Mouse (Mus musculus): ENCODE measurements around the gene Ldb3.

The Ldb3 gene

GRCm38 (mm10) chr14:34511901-34512300 lies 76.6 kb downstream of the Ldb3 start:
- DNase-seq (ENCODE audit: low spot score in 2 of 2): no peak

- no peak for DNase-seq (ENCODE audit: low spot score in 2 of 2)
Observed at GRCm38 (mm10) chr14:34508842-34509439, 79.5 kb downstream of the Ldb3 start.

DNA sequence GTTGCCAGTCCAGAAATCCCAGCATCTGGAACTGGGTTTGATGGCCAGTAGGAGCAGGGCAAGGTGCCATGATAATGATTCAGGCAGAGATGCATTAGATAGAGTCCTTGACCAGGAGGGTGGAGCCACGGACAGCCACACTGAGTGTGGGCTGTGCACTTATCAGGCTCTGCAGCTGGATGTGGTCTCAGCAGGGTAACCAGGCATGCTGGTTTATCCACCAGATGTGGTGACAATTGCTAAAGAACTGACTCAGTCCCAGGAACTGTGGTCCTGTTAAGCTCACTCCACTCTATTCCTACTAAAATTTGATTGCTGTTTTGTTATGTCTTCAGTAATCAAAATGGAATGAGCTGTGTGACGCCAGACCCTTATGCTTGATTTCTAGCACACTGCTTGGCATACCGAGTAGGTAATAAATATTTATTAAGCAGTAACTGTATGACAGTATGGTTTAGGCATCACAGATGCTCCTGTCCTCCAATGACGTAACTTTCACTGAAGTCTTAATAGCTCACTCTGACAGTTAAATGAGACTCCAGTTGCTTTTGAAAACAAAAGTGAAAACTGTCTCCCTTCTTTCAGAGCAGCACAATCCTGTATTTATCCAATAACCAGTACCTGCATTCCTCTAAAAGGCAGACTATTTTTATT lies 80.2 kb downstream of the Ldb3 start:
- no peak for DNase-seq (ENCODE audit: low spot score in 2 of 2)

- DNase-seq (ENCODE audit: low spot score in 2 of 2): no peak
Observed at GRCm38 (mm10) chr14:34505309-34505708, 83.2 kb downstream of the Ldb3 start.

DNA sequence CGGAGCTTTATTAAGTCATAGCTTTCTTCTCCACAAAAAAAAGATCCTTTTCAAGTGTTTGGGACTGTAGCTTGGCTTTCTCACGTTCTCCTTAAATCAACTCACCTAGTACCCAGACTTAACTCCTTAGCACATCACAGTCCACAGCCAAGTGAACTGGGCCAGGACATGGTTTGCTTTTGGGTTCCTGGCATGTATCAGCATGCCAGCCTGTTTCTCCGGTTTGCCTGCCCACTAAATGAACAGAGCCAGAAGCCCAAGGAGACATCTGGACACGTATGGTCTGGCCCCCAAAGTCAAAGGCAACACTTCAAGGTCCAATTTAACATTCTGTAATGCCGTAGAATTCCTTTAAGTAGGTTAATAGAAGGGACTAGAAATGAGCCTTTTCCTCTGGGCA lies 84.1 kb downstream of the Ldb3 start:
- DNase-seq (ENCODE audit: low spot score in 2 of 2): no peak

DNA sequence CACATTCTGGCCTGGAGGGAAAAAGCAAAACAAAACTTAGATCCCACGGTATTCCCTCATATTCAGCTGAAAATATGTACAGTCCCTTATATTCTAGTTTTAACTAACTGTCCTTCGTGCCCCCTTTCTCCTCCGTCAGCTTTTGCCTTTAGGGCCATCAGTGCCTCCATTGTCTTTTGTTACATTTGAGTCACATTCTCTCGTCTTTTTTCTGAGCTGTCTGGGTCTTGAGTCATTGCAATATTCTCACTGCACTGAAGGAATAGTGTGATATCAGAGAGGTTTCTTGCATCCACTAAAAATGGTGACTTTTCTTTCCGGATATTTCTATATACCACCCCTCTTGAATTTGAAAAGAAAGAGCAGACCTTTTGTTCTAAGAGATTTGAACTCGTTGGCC lies 84.7 kb downstream of the Ldb3 start:
- no peak for DNase-seq (ENCODE audit: low spot score in 2 of 2)

GRCm38 (mm10) chr14:34503325-34503647 lies 85.2 kb downstream of the Ldb3 start, which contains the start of gene Bmpr1a:
Gene Bmpr1a, minus strand, starts transcription at chr14:34503341.
- DNase-seq (ENCODE audit: low spot score in 2 of 2): no peak

- DNase-seq (ENCODE audit: low spot score in 2 of 2): peak; percentile 87
Observed at GRCm38 (mm10) chr14:34502475-34503324, 85.8 kb downstream of the Ldb3 start.

DNA sequence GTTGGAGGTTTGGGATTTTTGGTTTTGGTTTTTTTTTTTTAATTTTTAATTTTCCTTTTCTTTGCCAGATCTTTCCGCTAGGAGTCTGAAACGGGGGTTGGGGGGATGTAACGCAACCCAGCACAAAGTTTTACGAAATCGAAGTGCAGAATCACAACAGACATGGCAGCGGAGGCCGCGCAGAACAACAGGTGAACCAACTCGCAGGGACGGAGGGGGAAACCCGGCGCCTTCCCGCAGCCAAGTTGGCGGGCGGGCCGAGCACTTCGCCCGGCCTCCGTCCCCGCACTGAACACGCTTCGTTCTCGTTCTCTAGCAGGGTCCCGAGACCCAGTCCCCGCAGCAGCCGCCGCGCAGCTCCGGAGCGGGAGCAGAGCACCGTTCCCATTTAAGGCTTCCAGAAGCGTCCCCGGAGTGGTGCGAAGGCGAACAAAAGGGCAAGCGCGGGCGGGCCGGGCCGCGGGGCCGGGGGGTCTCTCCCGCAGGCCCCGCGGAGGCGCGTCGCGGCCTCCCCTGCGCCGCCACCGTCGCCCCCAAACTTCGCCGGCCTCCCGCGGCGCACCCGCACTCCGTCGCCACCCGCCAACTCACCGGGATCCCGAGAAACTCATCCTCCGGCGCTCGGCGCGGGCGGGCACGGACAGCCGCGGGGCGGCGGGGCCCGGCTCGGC lies 86.5 kb downstream of the Ldb3 start:
- peak in 1 of 2 experiments; percentile 42 for DNase-seq (ENCODE audit: low spot score in 2 of 2)

DNA sequence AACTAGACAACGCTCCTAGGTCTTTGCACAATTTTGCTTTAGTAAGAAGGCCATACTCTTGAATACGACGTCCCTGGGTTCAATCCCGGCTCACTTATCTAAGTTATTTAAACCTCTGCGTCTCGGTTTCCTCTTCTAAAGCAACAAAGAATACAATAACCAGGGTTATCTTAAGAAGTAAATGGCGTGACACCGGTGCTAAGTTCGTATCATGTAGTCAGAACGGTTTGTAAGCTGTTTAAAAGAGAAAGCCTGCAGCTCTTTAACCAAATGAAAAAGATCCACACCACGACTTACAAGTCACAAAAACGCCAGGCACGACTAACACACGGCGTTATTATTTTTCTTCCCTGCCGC lies 87.1 kb downstream of the Ldb3 start:
- DNase-seq (ENCODE audit: low spot score in 2 of 2): peak in 1 of 2 experiments; percentile 39

DNA sequence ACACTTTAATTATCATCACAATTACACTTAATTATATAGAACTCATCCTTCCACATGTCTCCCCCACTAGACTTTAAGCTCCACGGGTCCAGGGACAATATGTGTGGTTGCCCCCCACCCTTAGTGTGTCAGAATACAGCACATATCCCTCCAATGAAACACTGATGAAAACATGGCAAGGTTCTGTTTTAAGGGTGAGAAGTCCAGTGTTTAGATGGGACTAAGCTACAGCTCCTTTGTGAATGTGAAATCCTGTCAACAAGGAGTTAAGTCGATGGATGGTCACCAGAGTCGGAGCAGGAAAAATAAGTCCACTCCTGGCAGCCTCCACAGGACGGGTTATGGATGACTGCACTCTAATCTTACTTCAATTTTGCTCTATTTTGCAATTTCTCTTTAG lies 88.2 kb downstream of the Ldb3 start:
- no peak for DNase-seq (ENCODE audit: low spot score in 2 of 2)

DNA sequence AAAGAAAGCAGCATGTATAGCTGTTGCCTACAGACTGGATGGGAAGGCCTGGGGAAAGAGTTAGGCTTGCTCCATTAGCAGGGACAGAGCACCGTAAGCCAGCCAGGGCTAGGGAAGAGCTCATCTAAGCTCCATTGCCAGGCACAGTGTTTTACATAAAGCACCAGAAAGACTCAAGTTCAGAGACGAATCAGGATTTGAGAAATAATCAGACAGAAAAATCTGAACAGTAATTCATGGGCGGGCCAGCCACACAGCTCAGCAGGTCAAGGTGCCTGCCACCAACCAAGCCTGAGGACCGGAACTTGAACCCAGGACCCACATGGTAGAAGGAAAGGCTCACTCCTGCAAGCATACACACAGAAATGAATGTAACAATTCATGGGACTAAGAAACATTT lies 88.8 kb downstream of the Ldb3 start:
- no peak for DNase-seq (ENCODE audit: low spot score in 2 of 2)

DNA sequence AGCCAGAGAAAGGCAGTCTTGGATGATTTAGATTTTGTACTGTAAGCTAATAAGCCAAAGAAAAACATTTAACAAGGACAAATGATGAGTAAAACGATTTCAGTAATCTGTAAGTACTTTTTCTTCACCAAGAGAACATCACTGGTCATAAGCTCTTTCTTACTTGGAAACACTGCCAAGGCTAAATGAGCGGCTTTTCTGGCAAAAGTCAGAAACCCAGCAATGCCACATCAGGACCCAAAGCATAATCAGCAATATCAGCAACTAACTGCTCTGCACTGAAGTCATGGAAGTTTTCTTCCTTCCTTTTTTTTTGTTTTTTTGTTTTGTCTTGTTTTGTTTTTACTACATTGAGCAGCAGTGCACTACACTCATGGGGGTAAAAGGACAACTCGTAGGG lies 91.1 kb downstream of the Ldb3 start:
- DNase-seq (ENCODE audit: low spot score in 2 of 2): no peak

DNA sequence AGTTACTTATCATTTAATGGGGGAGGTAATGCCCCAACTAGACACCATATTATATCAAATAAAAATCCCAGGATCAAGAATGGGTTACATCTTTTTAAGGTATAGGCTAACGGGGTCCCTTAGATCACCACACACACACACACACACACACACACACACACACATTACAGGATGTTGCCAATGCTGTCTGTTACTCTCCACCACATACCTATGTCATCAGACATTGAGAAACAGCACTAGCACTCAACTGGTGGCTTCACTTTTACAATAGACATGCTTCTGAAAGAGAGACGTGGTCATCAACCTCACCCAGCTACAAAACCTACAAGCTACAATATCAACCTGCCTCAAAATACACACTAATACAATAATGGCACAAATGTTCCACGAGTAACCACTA lies 94.8 kb downstream of the Ldb3 start:
- no peak for DNase-seq (ENCODE audit: low spot score in 2 of 2)

GRCm38 (mm10) chr14:34492688-34493087 lies 95.8 kb downstream of the Ldb3 start:
- no peak for DNase-seq (ENCODE audit: low spot score in 2 of 2)

DNA sequence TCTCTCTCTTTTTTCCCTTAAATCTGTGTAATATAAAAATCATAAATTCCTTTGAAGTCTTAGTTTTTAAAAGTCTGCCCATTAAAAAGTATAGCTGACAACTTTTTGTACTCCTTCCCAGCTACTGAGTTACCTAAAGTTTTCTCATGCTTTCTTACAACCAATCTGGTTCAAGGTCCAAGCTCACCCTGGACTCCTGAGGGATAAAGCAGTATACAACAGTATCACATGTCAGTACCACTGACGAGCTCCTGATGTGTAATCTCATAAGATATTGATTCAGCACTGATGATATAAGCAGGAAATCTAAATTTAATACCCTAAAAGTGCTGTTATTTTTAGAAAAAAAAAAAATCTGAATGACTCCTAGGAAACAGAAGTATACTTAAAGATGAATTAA lies 97.5 kb downstream of the Ldb3 start:
- no peak for DNase-seq (ENCODE audit: low spot score in 2 of 2)

DNA sequence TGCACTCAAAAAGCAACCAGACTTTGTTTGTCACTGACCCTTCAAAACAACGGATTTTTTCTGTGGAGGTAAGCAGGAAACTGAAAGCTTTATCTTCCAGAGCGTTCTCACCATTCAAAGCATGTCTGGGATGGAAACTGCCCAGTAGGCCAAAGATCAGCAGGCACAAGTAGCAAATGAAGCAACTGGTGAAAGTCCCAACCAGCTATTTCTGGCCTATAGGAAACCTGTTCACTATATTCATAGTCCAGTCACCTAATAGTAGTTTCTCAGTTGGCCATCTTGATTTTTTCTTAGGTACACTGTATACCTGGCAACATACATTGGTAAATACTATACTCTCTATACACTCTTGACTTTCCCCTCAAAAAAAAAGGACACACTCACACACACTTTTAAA lies 98.6 kb downstream of the Ldb3 start:
- no peak for DNase-seq (ENCODE audit: low spot score in 2 of 2)

- DNase-seq (ENCODE audit: low spot score in 2 of 2): no peak
Observed at GRCm38 (mm10) chr14:34486169-34486568, 102.3 kb downstream of the Ldb3 start.

DNA sequence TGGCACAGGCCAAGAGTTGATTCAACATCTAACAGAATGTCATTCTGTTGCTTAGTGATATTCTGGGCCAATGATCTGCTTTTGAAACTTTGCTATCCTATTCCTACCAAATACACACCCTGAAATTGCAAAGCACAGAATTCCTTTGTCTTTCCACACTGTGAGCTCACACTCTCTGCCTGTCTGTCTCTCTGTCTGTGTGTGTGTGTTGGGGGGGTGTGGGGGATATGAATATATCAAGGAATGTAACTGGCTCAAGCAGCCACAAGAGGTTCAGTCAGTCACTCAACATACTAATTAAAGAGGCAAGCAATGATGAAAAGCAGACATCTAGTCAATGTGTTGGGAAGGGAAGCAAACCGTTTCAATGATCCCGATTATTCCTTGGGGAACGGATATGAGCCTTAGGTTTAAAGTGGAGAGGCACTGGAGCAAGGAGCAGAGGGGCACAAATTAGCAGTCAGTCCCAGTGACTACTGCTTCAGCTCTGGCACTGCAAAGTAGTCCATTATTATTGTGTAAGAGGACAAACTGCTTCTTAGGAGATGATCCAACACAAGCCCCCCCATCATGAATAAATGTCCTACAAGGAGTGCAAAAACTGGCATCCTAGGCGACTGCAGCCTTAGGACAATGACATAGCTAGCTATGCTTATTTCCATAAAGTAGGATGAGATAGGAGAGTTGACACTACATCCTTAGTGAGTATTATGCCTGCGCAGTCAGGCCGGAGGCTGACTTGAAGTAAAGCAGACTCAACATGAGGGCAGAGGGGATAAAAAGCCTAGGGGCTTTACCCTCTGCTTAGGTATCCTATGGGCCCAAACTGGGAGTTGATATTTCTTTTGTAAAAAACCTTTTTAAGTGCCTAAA lies 104.8 kb downstream of the Ldb3 start:
- DNase-seq (ENCODE audit: low spot score in 2 of 2): no peak
